ENCODE assay signal across 12 mouse cellular contexts in genomic region chr5:44306769-44307557, GRCm38 (mm10).
DNase-seq lines count a peak whose midpoint lies in the region; ATAC-seq and TF ChIP-seq lines count a peak whose summit lies in the region.
"Had no signal": no experiment of that assay in that cellular context is flagged by ENCODE, and none has a peak within 500 bp of the region (broad histone marks: within the 10 kb centered on the region; RNA-seq: fewer than 3 reads in every experiment).

No protein-coding gene starts in this region.

- no peak for TF ChIP-seq EP300 in heart, adult 2 months (IDR thresholded peaks at IDR 0.05; ENCODE audit: insufficient read depth, low read depth, low read length)

- no peak for TF ChIP-seq CTCF in heart, adult 2 months (IDR thresholded peaks at IDR 0.05)
- TF ChIP-seq CTCF in lung, adult 2 months (IDR thresholded peaks at IDR 0.05; ENCODE audit: insufficient read depth, low read length) = no peak

- H3K27ac ChIP-seq in heart, embryonic 11.5 days (ENCODE audit: low read depth, low read length) = no peak overlapping the region
- H3K27ac ChIP-seq in heart, adult 2 months = no peak overlapping the region
- H3K27ac ChIP-seq in lung, embryonic 16.5 days (ENCODE audit: low read length) = no peak overlapping the region
- H3K27ac ChIP-seq in embryonic facial prominence, embryonic 14.5 days (replicated peaks; ENCODE audit: low read depth, low read length) = no peak overlapping the region
- H3K27ac ChIP-seq in stomach, embryonic 14.5 days (ENCODE audit: low read length) = no peak overlapping the region

- peak overlapping the region; percentile 50 for H3K4me2 ChIP-seq in heart, embryonic 11.5 days
- H3K4me2 ChIP-seq in lung, embryonic 16.5 days (ENCODE audit: low read depth, low read length) = peak overlapping the region; percentile 32
- peak overlapping the region; percentile 11; the same call in 1 of the 2 replicates for H3K4me2 ChIP-seq in embryonic facial prominence, embryonic 14.5 days (ENCODE audit: low read depth, low read length)
- peak overlapping the region; percentile 3; the same call in 1 of the 2 replicates for H3K4me2 ChIP-seq in stomach, embryonic 14.5 days (replicated peaks; ENCODE audit: low read depth, low read length)

- H3K4me3 ChIP-seq in heart, embryonic 11.5 days (ENCODE audit: low read depth, low read length) = no peak overlapping the region
- no peak overlapping the region for H3K4me3 ChIP-seq in heart, adult 2 months
- no peak overlapping the region for H3K4me3 ChIP-seq in lung, embryonic 16.5 days (ENCODE audit: low read length)
- no peak overlapping the region for H3K4me3 ChIP-seq in lung, adult 2 months (replicated peaks; ENCODE audit: extremely low read depth, low read depth, low read length)
- no peak overlapping the region; the same call in 1 of the 2 replicates for H3K4me3 ChIP-seq in embryonic facial prominence, embryonic 14.5 days (ENCODE audit: low read depth, low read length)
- no peak overlapping the region for H3K4me3 ChIP-seq in stomach, embryonic 14.5 days (ENCODE audit: low read depth, low read length)

- H3K9ac ChIP-seq in heart, embryonic 11.5 days (ENCODE audit: low read depth, low read length) = no peak overlapping the region
- H3K9ac ChIP-seq in heart, adult 2 months (ENCODE audit: low read depth, low read length) = no peak overlapping the region
- no peak overlapping the region for H3K9ac ChIP-seq in lung, embryonic 16.5 days (ENCODE audit: low read length)
- no peak overlapping the region for H3K9ac ChIP-seq in embryonic facial prominence, embryonic 14.5 days (ENCODE audit: low read depth, low read length)
- H3K9ac ChIP-seq in stomach, embryonic 14.5 days (replicated peaks; ENCODE audit: low read depth, low read length) = no peak overlapping the region

- H3K27me3 ChIP-seq in heart, embryonic 11.5 days (ENCODE audit: control insufficient read depth, insufficient read depth, low read length) = 0 out of 2 replicates have a peak, but pooled peaks cover 3% of the 10 kb centered on the region
- H3K27me3 ChIP-seq in heart, adult 2 months (ENCODE audit: control insufficient read depth, insufficient read depth, low read length) = 0 out of 2 replicates have a peak, but pooled peaks cover 1% of the 10 kb centered on the region
- no peaks in the 10 kb centered on the region for H3K27me3 ChIP-seq in lung, embryonic 16.5 days (ENCODE audit: control insufficient read depth, insufficient read depth, low read depth, low read length)
- no peaks in the 10 kb centered on the region for H3K27me3 ChIP-seq in embryonic facial prominence, embryonic 14.5 days (replicated peaks; ENCODE audit: control insufficient read depth, insufficient read depth, low read length)
- H3K27me3 ChIP-seq in stomach, embryonic 14.5 days (ENCODE audit: control insufficient read depth, insufficient read depth, low read length) = no peaks in the 10 kb centered on the region

- TF ChIP-seq POLR2A in heart, adult 2 months (IDR thresholded peaks at IDR 0.05; ENCODE audit: insufficient read depth, low read depth, low read length) = no peak
- no peak for TF ChIP-seq POLR2A in lung, adult 2 months (IDR thresholded peaks at IDR 0.05; ENCODE audit: borderline replicate concordance, extremely low read depth, low read depth, low read length)

- DNase-seq in heart, adult 2 months = no peak
- DNase-seq in lung, adult 2 months = no peak
- peak; percentile 18 for DNase-seq in embryonic facial prominence, embryonic 14.5 days (ENCODE audit: low spot score)
- no peak for DNase-seq in urinary bladder, adult 18-20 months (ENCODE audit: low spot score in 2 of 2)
- DNase-seq: cerebellum, adult 11-12 months; kidney, adult 18-20 months; retina, postnatal 1 day had no signal

- no peaks in the 10 kb centered on the region for H3K79me2 ChIP-seq in heart, adult 2 months (replicated peaks; ENCODE audit: control insufficient read depth, insufficient read depth, low read length)

- H3K36me3 ChIP-seq in heart, embryonic 11.5 days (ENCODE audit: control insufficient read depth, insufficient read depth, low read length) = no peaks in the 10 kb centered on the region
- no peaks in the 10 kb centered on the region for H3K36me3 ChIP-seq in heart, adult 2 months (ENCODE audit: control insufficient read depth, insufficient read depth, low read length)
- H3K36me3 ChIP-seq in lung, embryonic 16.5 days (ENCODE audit: control insufficient read depth, insufficient read depth, low read length) = no peaks in the 10 kb centered on the region
- H3K36me3 ChIP-seq in embryonic facial prominence, embryonic 14.5 days (ENCODE audit: control insufficient read depth, insufficient read depth, low read length) = no peaks in the 10 kb centered on the region
- no peaks in the 10 kb centered on the region for H3K36me3 ChIP-seq in stomach, embryonic 14.5 days (ENCODE audit: control insufficient read depth, insufficient read depth, low read length)

- intact Hi-C loops in heart, adult 2 months (cut with DNase I) = loop anchor here (10.0 kb wide), 2 partner anchors 318 to 418 kb away; no protein-coding TSS in a partner anchor

- no peaks in the 10 kb centered on the region for H3K4me1 ChIP-seq in heart, embryonic 11.5 days (ENCODE audit: control insufficient read depth, insufficient read depth, low read length)
- no peaks in the 10 kb centered on the region for H3K4me1 ChIP-seq in heart, adult 2 months (ENCODE audit: control insufficient read depth, insufficient read depth, low read length)
- H3K4me1 ChIP-seq in lung, embryonic 16.5 days (replicated peaks; ENCODE audit: control insufficient read depth, insufficient read depth, low read length) = peaks cover 2% of the 10 kb centered on the region; the same call in 1 of the 2 replicates
- no peaks in the 10 kb centered on the region for H3K4me1 ChIP-seq in lung, adult 2 months (ENCODE audit: control insufficient read depth, insufficient read depth, low read length)
- H3K4me1 ChIP-seq in embryonic facial prominence, embryonic 14.5 days (ENCODE audit: control insufficient read depth, insufficient read depth, low read length) = no peaks in the 10 kb centered on the region
- H3K4me1 ChIP-seq in stomach, embryonic 14.5 days (ENCODE audit: control insufficient read depth, insufficient read depth, low read length) = no peaks in the 10 kb centered on the region

- WGBS in heart, embryonic 11.5 days (ENCODE audit: insufficient replicate concordance) = 9% methylated on average over 16 of the region's 16 CpGs
- 18% methylated on average over 15 of the region's 16 CpGs for WGBS in heart, adult 2 months
- 16% methylated on average over 16 of the region's 16 CpGs for WGBS in lung, embryonic 16.5 days
- 20% methylated on average over 16 of the region's 16 CpGs for WGBS in lung, adult 2 months
- 17% methylated on average over 15 of the region's 16 CpGs for WGBS in embryonic facial prominence, embryonic 14.5 days
- 21% methylated on average over 16 of the region's 16 CpGs for WGBS in stomach, embryonic 14.5 days

- ATAC-seq in heart, embryonic 11.5 days (replicated peaks; ENCODE audit: insufficient number of reproducible peaks, low FRiP score, low TSS enrichment) = no peak
- 0 out of 2 replicates have a peak, but pooled peaks have one; percentile 31 for ATAC-seq in lung, embryonic 16.5 days (ENCODE audit: low read depth)
- 0 out of 2 replicates have a peak, but pooled peaks have one; percentile 30 for ATAC-seq in embryonic facial prominence, embryonic 14.5 days (ENCODE audit: low read depth)
- peak; percentile 58; the same call in 1 of the 2 replicates for ATAC-seq in stomach, embryonic 14.5 days (ENCODE audit: insufficient number of reproducible peaks, insufficient read depth, low FRiP score, low read depth)
- no peak for ATAC-seq in megakaryocyte-erythroid progenitor cell, adult 5-6 weeks (replicated peaks; ENCODE audit: low FRiP score, low TSS enrichment, poor library complexity, severe bottlenecking)
- ATAC-seq: activated CD4-positive, CD25-positive, alpha-beta regulatory T cell, adult 4 months had no signal

- no peaks in the 10 kb centered on the region for H3K9me3 ChIP-seq in heart, embryonic 11.5 days (replicated peaks; ENCODE audit: control insufficient read depth, low read length)
- H3K9me3 ChIP-seq in lung, embryonic 16.5 days (ENCODE audit: control insufficient read depth, low read length) = no peaks in the 10 kb centered on the region
- no peaks in the 10 kb centered on the region for H3K9me3 ChIP-seq in embryonic facial prominence, embryonic 14.5 days (ENCODE audit: control insufficient read depth, low read length)
- H3K9me3 ChIP-seq in stomach, embryonic 14.5 days (ENCODE audit: control insufficient read depth, low read depth, low read length) = no peaks in the 10 kb centered on the region

Comparison
In these comparisons a context has a peak if more than half of its experiments do, and no peak if none do; other contexts are left out.
1. ATAC-seq: peak in lung, embryonic 16.5 days (single experiment), embryonic facial prominence, embryonic 14.5 days (single experiment) and stomach, embryonic 14.5 days (single experiment); none in heart, embryonic 11.5 days (single experiment) and megakaryocyte-erythroid progenitor cell, adult 5-6 weeks (single experiment).
2. Peak in every context shown above with its lines, with median percentiles within 50 percentile points of each other: H3K4me2 ChIP-seq.